Mouse (Mus musculus) myocyte (in vitro differentiated cells): ENCODE data around the gene Mrpl48. TPM values are rescaled to one million over a fixed set of nuclear protein-coding genes. Genes with fewer than 3 reads are reported as not detected.
A peak's percentile ranks its signal among the peaks of the same experiment; 100 is the strongest.

Experiments
- H3K27me3 ChIP-seq: one replicate; pipeline ENCODE4 v1.6.1; 2011; ENCODE audit not compliant: control insufficient read depth, insufficient read depth, insufficient read length
- H3K36me3 ChIP-seq: one replicate; pipeline ENCODE4 v1.6.1; 2011; ENCODE audit not compliant: control insufficient read depth, insufficient read depth
- H3K4me2 ChIP-seq: one replicate; pipeline ENCODE4 v1.6.1; 2011; ENCODE audit warnings: low read depth, control low read depth
- H3K4me3 ChIP-seq: one replicate; pipeline ENCODE4 v1.5.1; 2011; ENCODE audit warnings: mild to moderate bottlenecking, control low read depth, moderate library complexity
- H3K79me2 ChIP-seq: one replicate; pipeline ENCODE4 v1.6.1; 2011; ENCODE audit not compliant: control insufficient read depth, insufficient read depth
- H3ac ChIP-seq: one replicate; pipeline ENCODE4 v1.6.1; 2011; ENCODE audit not compliant: control insufficient read depth, insufficient read length
- CEBPB ChIP-seq: IDR thresholded peaks from 2 replicates; pipeline ENCODE4 v1.6.1; 2011; ENCODE audit warnings: mild to moderate bottlenecking, moderate library complexity; ENCODE audit not compliant: poor library complexity, insufficient read depth, severe bottlenecking
- E2F4 ChIP-seq: IDR thresholded peaks from one replicate; pipeline ENCODE4 v1.6.1; 2011; ENCODE audit warnings: mild to moderate bottlenecking, control low read depth, moderate library complexity; ENCODE audit not compliant: insufficient read depth
- MAX ChIP-seq: IDR thresholded peaks from one replicate; pipeline ENCODE4 v1.6.1; 2011; ENCODE audit warnings: low read depth, mild to moderate bottlenecking, control low read depth
- MYOD1 ChIP-seq, 3 experiments: IDR thresholded peaks; one replicate each; pipeline ENCODE4 v1.6.1; 2011; ENCODE audit warnings: control low read depth in 2 of 3, low read depth in 2 of 3, mild to moderate bottlenecking in 2 of 3, moderate library complexity in 1 of 3; ENCODE audit not compliant: insufficient read length in 2 of 3, control insufficient read depth in 1 of 3
- MYOG ChIP-seq, 3 experiments: IDR thresholded peaks; one replicate each; pipeline ENCODE4 v1.6.1; 2011; ENCODE audit warnings: control low read depth in 2 of 3, low read depth in 2 of 3, mild to moderate bottlenecking in 2 of 3; ENCODE audit not compliant: insufficient read length in 2 of 3, control insufficient read depth in 1 of 3, insufficient read depth in 1 of 3
- POLR2A ChIP-seq: IDR thresholded peaks from one replicate; pipeline ENCODE4 v1.6.1; 2011; ENCODE audit warnings: low read depth, mild to moderate bottlenecking, control low read depth, moderate library complexity; ENCODE audit not compliant: insufficient read length
- POLR2AphosphoS2 ChIP-seq: IDR thresholded peaks from one replicate; pipeline ENCODE4 v1.6.1; 2011; ENCODE audit warnings: low read depth, control low read depth; ENCODE audit not compliant: insufficient read length
- REST ChIP-seq: IDR thresholded peaks from one replicate; pipeline ENCODE4 v1.6.1; 2011; ENCODE audit warnings: mild to moderate bottlenecking, control low read depth, moderate library complexity; ENCODE audit not compliant: insufficient read depth, insufficient read length
- SRF ChIP-seq: IDR thresholded peaks from one replicate; pipeline ENCODE4 v1.6.1; 2011; ENCODE audit warnings: low read depth; ENCODE audit not compliant: control insufficient read depth, insufficient read length
- TCF12 ChIP-seq: IDR thresholded peaks from one replicate; pipeline ENCODE4 v1.6.1; 2011; ENCODE audit warnings: mild to moderate bottlenecking, control low read depth; ENCODE audit not compliant: poor library complexity, insufficient read depth, severe bottlenecking
- TCF3 ChIP-seq: IDR thresholded peaks from one replicate; pipeline ENCODE4 v1.6.1; 2011; ENCODE audit warnings: low read depth, control low read depth; ENCODE audit not compliant: insufficient read length
- USF1 ChIP-seq: IDR thresholded peaks from one replicate; pipeline ENCODE4 v1.6.1; 2011; ENCODE audit warnings: low read depth, mild to moderate bottlenecking, control low read depth, moderate library complexity
- polyA plus RNA-seq: library from polyadenylated mRNA; unstranded; fragments of >200 nt; fragmentation: generic; extraction: Trizol; gene quantifications from one replicate; pipeline ENCODE4 v1.2.1, GENCODE M21; 2012; ENCODE audit warnings: missing spikeins

Mrpl48 gene
- polyA plus RNA-seq, 1 experiment: 34.4 TPM

GRCm38 (mm10) chr7:100555431-100555951, 52.6 kb downstream of the Mrpl48 start:
- Histone ChIP-seq H3ac (no peak overlapping the region), H3K4me2 (peak overlapping the region; percentile 8), H3K27me3 (no peaks in the 10 kb centered on the region), H3K4me3 (no peak overlapping the region), H3K79me2 (no peaks in the 10 kb centered on the region), H3K36me3 (no peaks in the 10 kb centered on the region)
- TF ChIP-seq MYOG (IDR thresholded peaks at IDR 0.05; ENCODE audit: control insufficient read depth in 1 of 3, insufficient read depth in 1 of 3, insufficient read length in 2 of 3, low read depth in 2 of 3): peak in 2 of 3 experiments; percentile 52 to 70
- TF ChIP-seq REST: no peak
- no peak for TF ChIP-seq TCF12
- no peak for TF ChIP-seq SRF
- no peak for TF ChIP-seq CEBPB
- peak in 1 of 3 experiments; percentile 24 for TF ChIP-seq MYOD1 (IDR thresholded peaks at IDR 0.05; ENCODE audit: control insufficient read depth in 1 of 3, insufficient read length in 2 of 3, low read depth in 2 of 3)
- TF ChIP-seq E2F4: no peak
- TF ChIP-seq USF1: no peak

GRCm38 (mm10) chr7:100554939-100555338, 53.2 kb downstream of the Mrpl48 start:
- Histone ChIP-seq H3K79me2 (no peaks in the 10 kb centered on the region), H3K36me3 (no peaks in the 10 kb centered on the region), H3K27me3 (no peaks in the 10 kb centered on the region), H3ac (no peak overlapping the region), H3K4me3 (no peak overlapping the region), H3K4me2 (no peak overlapping the region)
- TF ChIP-seq REST (no peak), MYOG (IDR thresholded peaks at IDR 0.05; ENCODE audit: control insufficient read depth in 1 of 3, insufficient read depth in 1 of 3, insufficient read length in 2 of 3, low read depth in 2 of 3) (no peak), SRF (no peak), MYOD1 (IDR thresholded peaks at IDR 0.05; ENCODE audit: control insufficient read depth in 1 of 3, insufficient read length in 2 of 3, low read depth in 2 of 3) (no peak)

GRCm38 (mm10) chr7:100550338-100551007, 57.6 kb downstream of the Mrpl48 start:
- Histone ChIP-seq H3K79me2 (no peaks in the 10 kb centered on the region), H3K27me3 (no peaks in the 10 kb centered on the region), H3K36me3 (no peaks in the 10 kb centered on the region), H3K4me3 (no peak overlapping the region), H3K4me2 (no peak overlapping the region), H3ac (no peak overlapping the region)
- TF ChIP-seq REST (no peak), TCF3 (no peak), USF1 (no peak), MYOG (IDR thresholded peaks at IDR 0.05; ENCODE audit: control insufficient read depth in 1 of 3, insufficient read depth in 1 of 3, insufficient read length in 2 of 3, low read depth in 2 of 3) (no peak)

- TF ChIP-seq MYOD1 (IDR thresholded peaks at IDR 0.05; ENCODE audit: control insufficient read depth in 1 of 3, insufficient read length in 2 of 3, low read depth in 2 of 3) (no peak), MAX (no peak), CEBPB (no peak), REST (no peak), TCF3 (no peak), USF1 (no peak), E2F4 (no peak), POLR2AphosphoS2 (no peak), POLR2A (no peak), SRF (no peak), MYOG (IDR thresholded peaks at IDR 0.05; ENCODE audit: control insufficient read depth in 1 of 3, insufficient read depth in 1 of 3, insufficient read length in 2 of 3, low read depth in 2 of 3) (no peak), TCF12 (no peak)
- Histone ChIP-seq H3K36me3 (no peaks in the 10 kb centered on the region), H3K4me2 (no peak overlapping the region), H3K79me2 (no peaks in the 10 kb centered on the region), H3K4me3 (no peak overlapping the region), H3ac (no peak overlapping the region), H3K27me3 (no peaks in the 10 kb centered on the region)
These were observed 58.3 kb downstream of the Mrpl48 start for GRCm38 (mm10) chr7:100549796-100550195.

- TF ChIP-seq REST: no peak
- no peak for TF ChIP-seq SRF
- no peak for TF ChIP-seq POLR2A
- TF ChIP-seq TCF12: no peak
- TF ChIP-seq CEBPB: no peak
- TF ChIP-seq USF1: no peak
- TF ChIP-seq TCF3: no peak
- TF ChIP-seq MAX: no peak
- TF ChIP-seq MYOG (IDR thresholded peaks at IDR 0.05; ENCODE audit: control insufficient read depth in 1 of 3, insufficient read depth in 1 of 3, insufficient read length in 2 of 3, low read depth in 2 of 3): no peak
- no peak for TF ChIP-seq E2F4
- no peak for TF ChIP-seq POLR2AphosphoS2
- TF ChIP-seq MYOD1 (IDR thresholded peaks at IDR 0.05; ENCODE audit: control insufficient read depth in 1 of 3, insufficient read length in 2 of 3, low read depth in 2 of 3): no peak
These were observed 60.5 kb downstream of the Mrpl48 start for GRCm38 (mm10) chr7:100547631-100548030.

More at GRCm38 (mm10) chr7:100547631-100548030, 60.5 kb downstream of the Mrpl48 start:
- Histone ChIP-seq H3K36me3 (no peaks in the 10 kb centered on the region), H3ac (no peak overlapping the region), H3K79me2 (no peaks in the 10 kb centered on the region), H3K27me3 (no peaks in the 10 kb centered on the region), H3K4me2 (no peak overlapping the region), H3K4me3 (no peak overlapping the region)
